Mouse (Mus musculus) MEL (cell line): ENCODE results near the gene Fam69a. TPM values are rescaled to one million over a fixed set of nuclear protein-coding genes. Genes with fewer than 3 reads are reported as not detected.

Source experiments
- DNase-seq: peaks from one replicate; pipeline ENCODE4 v3.0.0; 2011; ENCODE audit warnings: low read depth, low spot score
- H3K27ac ChIP-seq: 2 replicates; pipeline ENCODE4 v1.5.1; 2012; ENCODE audit warnings: low read depth, mild to moderate bottlenecking, control low read depth, low read length, moderate library complexity; ENCODE audit not compliant: control insufficient read depth
- H3K27me3 ChIP-seq, 2 experiments: fragments of 150-350 bp in 1 of 2; sonication (generic) in 1 of 2; 2 replicates each; pipeline ENCODE4 v1.6.1; 2012; ENCODE audit warnings: low read length in 2 of 2, mild to moderate bottlenecking in 2 of 2, improper control_type of control experiment in 1 of 2, moderate library complexity in 1 of 2; ENCODE audit not compliant: insufficient read depth in 2 of 2, control insufficient read depth in 1 of 2
- H3K36me3 ChIP-seq, 2 experiments: 2 replicates each; pipeline ENCODE4 v1.6.1; 2012 to 2014; ENCODE audit warnings: low read length in 2 of 2, improper control_type of control experiment in 1 of 2, inconsistent platforms in 1 of 2, mild to moderate bottlenecking in 1 of 2; ENCODE audit not compliant: insufficient read depth in 2 of 2, control insufficient read depth in 1 of 2
- H3K4me1 ChIP-seq, 2 experiments: fragments of 150-350 bp in 1 of 2; sonication (generic) in 1 of 2; 2 replicates each; pipeline ENCODE4 v1.6.1; 2012; ENCODE audit warnings: low read length in 2 of 2, improper control_type of control experiment in 1 of 2, mild to moderate bottlenecking in 1 of 2; ENCODE audit not compliant: insufficient read depth in 2 of 2, control insufficient read depth in 1 of 2
- H3K4me3 ChIP-seq, 2 experiments: fragments of 150-350 bp in 1 of 2; sonication (generic) in 1 of 2; 2 replicates each; pipeline ENCODE4 v1.5.1; 2012; ENCODE audit warnings: low read depth in 2 of 2, low read length in 2 of 2, mild to moderate bottlenecking in 2 of 2, moderate library complexity in 2 of 2, control low read depth in 1 of 2, improper control_type of control experiment in 1 of 2; ENCODE audit not compliant: control insufficient read depth in 1 of 2, insufficient read depth in 1 of 2
- H3K79me2 ChIP-seq: 2 replicates; pipeline ENCODE4 v1.6.1; 2012; ENCODE audit warnings: mild to moderate bottlenecking, low read length, moderate library complexity; ENCODE audit not compliant: control insufficient read depth, poor library complexity, insufficient read depth
- H3K9ac ChIP-seq: 2 replicates; pipeline ENCODE4 v1.6.1; 2012; ENCODE audit warnings: low read depth, mild to moderate bottlenecking, control low read depth, low read length, moderate library complexity; ENCODE audit not compliant: control insufficient read depth, poor library complexity, severe bottlenecking
- H3K9me3 ChIP-seq: fragments of 150-350 bp; sonication (generic); replicated peaks from 2 replicates; pipeline ENCODE4 v1.6.1; 2012; ENCODE audit warnings: mild to moderate bottlenecking, low read length, improper control_type of control experiment, moderate library complexity; ENCODE audit not compliant: insufficient read depth
- BHLHE40 ChIP-seq: IDR thresholded peaks from 2 replicates; pipeline ENCODE4 v1.6.1; 2012; ENCODE audit warnings: low read depth, mild to moderate bottlenecking, inconsistent platforms, low read length, improper control_type of control experiment, borderline replicate concordance
- CHD2 ChIP-seq: IDR thresholded peaks from 2 replicates; pipeline ENCODE4 v1.6.1; 2011; ENCODE audit warnings: low read length, improper control_type of control experiment
- CTCF ChIP-seq, 3 experiments: IDR thresholded peaks in 2 of 3; conservative IDR thresholded peaks in 1 of 3; 2 replicates each; pipeline ENCODE4 v1.5.1; 2011 to 2012; ENCODE audit warnings: low read length in 3 of 3, low read depth in 2 of 3, mild to moderate bottlenecking in 2 of 3, improper control_type of control experiment in 1 of 3, inconsistent platforms in 1 of 3, mixed read lengths in 1 of 3, moderate library complexity in 1 of 3; ENCODE audit not compliant: control insufficient read depth in 1 of 3, insufficient read depth in 1 of 3, poor library complexity in 1 of 3, severe bottlenecking in 1 of 3
- E2F4 ChIP-seq: IDR thresholded peaks from 2 replicates; pipeline ENCODE4 v1.6.1; 2011; ENCODE audit warnings: low read depth, low read length, improper control_type of control experiment, borderline replicate concordance
- ELF1 ChIP-seq: IDR thresholded peaks from 2 replicates; pipeline ENCODE4 v1.6.1; 2014; ENCODE audit warnings: low read depth, mild to moderate bottlenecking, inconsistent platforms, low read length, improper control_type of control experiment, moderate library complexity
- GABPA ChIP-seq: IDR thresholded peaks from 2 replicates; pipeline ENCODE4 v1.6.1; 2012; ENCODE audit warnings: low read depth, mild to moderate bottlenecking, inconsistent platforms, low read length, improper control_type of control experiment, moderate library complexity
- JUND ChIP-seq: IDR thresholded peaks from 2 replicates; pipeline ENCODE4 v1.6.1; 2011; ENCODE audit warnings: low read depth, mild to moderate bottlenecking, improper control_type of control experiment, low read length
- KAT2A ChIP-seq: conservative IDR thresholded peaks from 2 replicates; pipeline ENCODE4 v1.6.1; 2012; ENCODE audit warnings: low read depth, low read length, improper control_type of control experiment, inconsistent platforms
- MAFK ChIP-seq: IDR thresholded peaks from 2 replicates; pipeline ENCODE4 v1.6.1; 2011; ENCODE audit warnings: low read depth, mild to moderate bottlenecking, low read length, improper control_type of control experiment, borderline replicate concordance
- MAX ChIP-seq: IDR thresholded peaks from 2 replicates; pipeline ENCODE4 v1.6.1; 2011; ENCODE audit warnings: low read length, improper control_type of control experiment
- MAZ ChIP-seq: IDR thresholded peaks from 2 replicates; pipeline ENCODE4 v1.6.1; 2012; ENCODE audit warnings: low read depth, mild to moderate bottlenecking, inconsistent platforms, low read length, improper control_type of control experiment
- MXI1 ChIP-seq: IDR thresholded peaks from 2 replicates; pipeline ENCODE4 v1.6.1; 2011; ENCODE audit warnings: mild to moderate bottlenecking, low read depth, low read length, improper control_type of control experiment
- MYB ChIP-seq: IDR thresholded peaks from 2 replicates; pipeline ENCODE4 v1.6.1; 2011; ENCODE audit warnings: mild to moderate bottlenecking, low read depth, low read length, improper control_type of control experiment
- NELFE ChIP-seq: IDR thresholded peaks from 2 replicates; pipeline ENCODE4 v1.6.1; 2011; ENCODE audit warnings: low read depth, low read length, improper control_type of control experiment
- POLR2AphosphoS5 ChIP-seq: IDR thresholded peaks from 2 replicates; pipeline ENCODE4 v1.6.1; 2012; ENCODE audit warnings: low read depth, borderline replicate concordance, mild to moderate bottlenecking, inconsistent platforms, low read length, moderate library complexity, mixed read lengths
- RCOR1 ChIP-seq: IDR thresholded peaks from 2 replicates; pipeline ENCODE4 v1.6.1; 2012; ENCODE audit warnings: low read depth, mild to moderate bottlenecking, inconsistent platforms, low read length, improper control_type of control experiment
- SMC3 ChIP-seq: IDR thresholded peaks from 2 replicates; pipeline ENCODE4 v1.6.1; 2011; ENCODE audit warnings: low read depth, low read length, improper control_type of control experiment
- TAL1 ChIP-seq: IDR thresholded peaks from 2 replicates; pipeline ENCODE4 v1.6.1; 2012; ENCODE audit warnings: mild to moderate bottlenecking, inconsistent platforms, low read length, moderate library complexity, mixed read lengths
- TBP ChIP-seq: IDR thresholded peaks from 2 replicates; pipeline ENCODE4 v1.8.0; 2011; ENCODE audit warnings: low read depth, low read length, improper control_type of control experiment
- TCF12 ChIP-seq: IDR thresholded peaks from 2 replicates; pipeline ENCODE4 v1.6.1; 2014; ENCODE audit warnings: low read depth, mild to moderate bottlenecking, inconsistent platforms, low read length, improper control_type of control experiment, moderate library complexity
- UBTF ChIP-seq: IDR thresholded peaks from 2 replicates; pipeline ENCODE4 v1.6.1; 2012; ENCODE audit warnings: low read depth, mild to moderate bottlenecking, inconsistent platforms, low read length, improper control_type of control experiment, moderate library complexity, borderline replicate concordance; ENCODE audit not compliant: insufficient read depth
- USF1 ChIP-seq: IDR thresholded peaks from 2 replicates; pipeline ENCODE4 v1.6.1; 2014; ENCODE audit warnings: low read depth, mild to moderate bottlenecking, inconsistent platforms, low read length, improper control_type of control experiment, moderate library complexity
- ZC3H11A ChIP-seq: IDR thresholded peaks from 2 replicates; pipeline ENCODE4 v1.6.1; 2012; ENCODE audit warnings: low read depth, mild to moderate bottlenecking, inconsistent platforms, low read length, improper control_type of control experiment
- ZKSCAN1 ChIP-seq: IDR thresholded peaks from 2 replicates; pipeline ENCODE4 v1.6.1; 2012; ENCODE audit warnings: low read depth, mild to moderate bottlenecking, inconsistent platforms, low read length, improper control_type of control experiment, moderate library complexity
- ZMIZ1 ChIP-seq: IDR thresholded peaks from 2 replicates; pipeline ENCODE4 v1.6.1; 2012; ENCODE audit warnings: low read depth, mild to moderate bottlenecking, inconsistent platforms, low read length, improper control_type of control experiment, moderate library complexity
- ZNF384 ChIP-seq: IDR thresholded peaks from 2 replicates; pipeline ENCODE4 v1.6.1; 2012; ENCODE audit warnings: low read depth, mild to moderate bottlenecking, inconsistent platforms, low read length, improper control_type of control experiment
- polyA plus RNA-seq, 2 experiments: library from polyadenylated mRNA; stranded (reverse) in 1 of 2; unstranded in 1 of 2; fragments of >175 nt in 1 of 2; fragments of >200 nt in 1 of 2; gene quantifications; 2 replicates each; pipeline versions ENCODE4 v1.2.1 to v1.2.4; 2012; ENCODE audit warnings: low replicate concordance in 2 of 2, low read depth in 1 of 2; ENCODE audit not compliant: insufficient read length in 2 of 2, insufficient read depth in 1 of 2, missing spikeins in 1 of 2
- total RNA-seq: library from RNA; depleted of rRNA; stranded (reverse); fragments of 300-350 nt; gene quantifications from 2 replicates; pipeline ENCODE4 v1.2.3, GENCODE M21; 2012

Fam69a gene
- total and polyA plus RNA-seq, 3 experiments = 8.5 to 10.6 TPM; not detected in 1

- TF ChIP-seq CTCF (IDR thresholded peaks at IDR 0.05 in 2 of 3, conservative IDR thresholded peaks at IDR 0.05 in 1 of 3; ENCODE audit: control insufficient read depth in 1 of 3, insufficient read depth in 1 of 3, low read depth in 2 of 3, low read length in 3 of 3, poor library complexity in 1 of 3, severe bottlenecking in 1 of 3) = peak; percentile 79 to 95 (median 87)
- 0 out of 2 replicates have a peak, but pooled peaks have one; percentile 62 for TF ChIP-seq POLR2AphosphoS5
- peak; percentile 92 for TF ChIP-seq ZNF384
- TF ChIP-seq MAZ = no peak
- TF ChIP-seq UBTF = 0 out of 2 replicates have a peak, but pooled peaks have one; percentile 65
- TF ChIP-seq KAT2A = peak; percentile 84
- no peak for TF ChIP-seq ZKSCAN1
- no peak for TF ChIP-seq CHD2
- peak; percentile 78; the same call in 1 of the 2 replicates for TF ChIP-seq GABPA
- TF ChIP-seq ELF1 = peak; percentile 63
- peak; percentile 97 for TF ChIP-seq TBP
- no peak for TF ChIP-seq SMC3
- TF ChIP-seq ZMIZ1 = no peak
- no peak for TF ChIP-seq E2F4
- no peak for TF ChIP-seq BHLHE40
- peak; percentile 97 for TF ChIP-seq NELFE
- peak; percentile 79; the same call in 1 of the 2 replicates for TF ChIP-seq MXI1
- TF ChIP-seq MAX = peak; percentile 92
These were observed 86.5 kb downstream of the Fam69a start, which contains the start of gene Rpl5 (continued) for GRCm38 (mm10) chr5:107900206-107901013.

- TF ChIP-seq USF1 (no peak), MYB (no peak), CTCF (IDR thresholded peaks at IDR 0.05 in 2 of 3, conservative IDR thresholded peaks at IDR 0.05 in 1 of 3; ENCODE audit: control insufficient read depth in 1 of 3, insufficient read depth in 1 of 3, low read depth in 2 of 3, low read length in 3 of 3, poor library complexity in 1 of 3, severe bottlenecking in 1 of 3) (no peak), JUND (no peak), MAFK (no peak), RCOR1 (no peak), TCF12 (no peak), ZC3H11A (no peak), TAL1 (no peak), ELF1 (no peak)
- peaks cover 0 to 3% of the 10 kb centered on the region in 2 experiments; a peak in 2 of 4 replicates for H3K27me3 ChIP-seq
- no peak overlapping the region for H3K9ac ChIP-seq
- H3K79me2 ChIP-seq = peaks cover 9% of the 10 kb centered on the region
- H3K27ac ChIP-seq = no peak overlapping the region
- H3K9me3 ChIP-seq = no peaks in the 10 kb centered on the region
- H3K36me3 ChIP-seq = peaks cover 0 to 3% of the 10 kb centered on the region in 2 experiments; a peak in 1 of 4 replicates
- H3K4me3 ChIP-seq = no peak overlapping the region
- DNase-seq = no peak
- H3K4me1 ChIP-seq = no peaks in the 10 kb centered on the region
These were observed 90.6 kb downstream of the Fam69a start for GRCm38 (mm10) chr5:107896265-107896664.
